Mouse (Mus musculus) CH12.LX (cell line): ENCODE results near the gene Ppm1j.

Source experiments
- CTCF ChIP-seq, 2 experiments: IDR thresholded peaks in 1 of 2; conservative IDR thresholded peaks in 1 of 2; 2 replicates each; pipeline ENCODE4 v1.5.1; 2011 to 2012; ENCODE audit warnings: low read depth in 2 of 2, low read length in 2 of 2, improper control_type of control experiment in 1 of 2, inconsistent platforms in 1 of 2, mild to moderate bottlenecking in 1 of 2, moderate library complexity in 1 of 2
- MAX ChIP-seq: IDR thresholded peaks from 2 replicates; pipeline ENCODE4 v1.6.1; 2011; ENCODE audit warnings: low read length, improper control_type of control experiment
- POLR2A ChIP-seq: IDR thresholded peaks from 2 replicates; pipeline ENCODE4 v1.6.1; 2011; ENCODE audit warnings: low read depth, mild to moderate bottlenecking, improper control_type of control experiment, low read length
- ZKSCAN1 ChIP-seq: IDR thresholded peaks from 2 replicates; pipeline ENCODE4 v1.6.1; 2012; ENCODE audit warnings: low read depth, inconsistent platforms, low read length, improper control_type of control experiment, borderline replicate concordance

DNA sequence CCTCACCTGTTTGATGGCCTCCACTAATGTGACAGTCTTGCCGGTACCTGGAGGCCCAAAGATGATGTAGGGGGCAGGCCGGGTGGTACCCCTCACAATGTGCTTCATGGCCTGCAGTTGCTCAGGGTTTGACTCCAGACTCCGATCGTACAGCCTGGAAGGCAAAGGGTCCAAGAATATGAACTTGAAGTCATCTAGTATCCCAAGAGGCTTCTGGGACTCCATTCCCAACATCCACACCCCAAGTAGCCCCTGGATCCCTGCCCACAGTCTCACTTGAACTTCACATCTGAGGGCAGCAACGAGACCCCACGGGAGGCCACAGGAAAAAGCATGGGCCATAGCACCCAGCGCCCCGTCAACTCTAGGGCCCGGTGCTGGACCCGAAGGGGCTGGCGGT lies 19.8 kb downstream of the Ppm1j start:
- TF ChIP-seq POLR2A (no peak), ZKSCAN1 (no peak), MAX (no peak), CTCF (conservative IDR thresholded peaks at IDR 0.05 in 1 of 2, IDR thresholded peaks at IDR 0.05 in 1 of 2; ENCODE audit: low read depth in 2 of 2, low read length in 2 of 2) (no peak)
